Mouse (Mus musculus): ENCODE results near the gene Bsg. TPM values are rescaled to one million over a fixed set of nuclear protein-coding genes. Genes with fewer than 3 reads are reported as not detected.
A peak's percentile ranks its signal among the peaks of the same experiment; 100 is the strongest.

Bsg gene
- polyA plus RNA-seq, 1 experiment from 2014 or later = 1,052 TPM

DNA sequence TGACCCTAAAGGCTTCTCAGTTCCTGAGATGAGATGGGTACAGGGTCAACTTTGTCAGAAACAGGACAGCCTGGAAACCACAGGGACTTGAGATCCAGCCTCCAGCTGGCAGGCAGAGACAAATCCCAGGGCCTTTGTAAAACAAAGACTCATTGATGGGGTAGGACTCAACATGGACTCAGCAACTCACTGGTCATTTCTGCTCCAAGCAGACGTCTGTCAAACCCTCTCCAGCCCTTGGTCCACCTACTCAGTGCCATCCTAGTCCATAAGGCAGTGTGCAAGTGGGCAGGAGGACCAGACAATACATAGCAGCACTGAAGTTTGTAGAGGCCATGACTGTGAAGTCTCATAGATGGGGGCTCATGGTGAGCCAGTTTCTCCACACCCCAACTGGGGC is 8.9 kb downstream of the Bsg start:
- ChIA-PET CTCF (no interaction called here), POLR2A (no interaction called here)
- ATAC-seq (no peak), DNase-seq (ENCODE audit: low read depth, low spot score) (no peak)
- in situ Hi-C loops (cut with MboI; ENCODE audit: low pct_unique_long_range_greater_than_20kb) = no loop called here
- no peak for TF ChIP-seq CTCF (IDR thresholded peaks at IDR 0.05)
- H3K27me3 ChIP-seq = no peaks in the 10 kb centered on the region

DNA sequence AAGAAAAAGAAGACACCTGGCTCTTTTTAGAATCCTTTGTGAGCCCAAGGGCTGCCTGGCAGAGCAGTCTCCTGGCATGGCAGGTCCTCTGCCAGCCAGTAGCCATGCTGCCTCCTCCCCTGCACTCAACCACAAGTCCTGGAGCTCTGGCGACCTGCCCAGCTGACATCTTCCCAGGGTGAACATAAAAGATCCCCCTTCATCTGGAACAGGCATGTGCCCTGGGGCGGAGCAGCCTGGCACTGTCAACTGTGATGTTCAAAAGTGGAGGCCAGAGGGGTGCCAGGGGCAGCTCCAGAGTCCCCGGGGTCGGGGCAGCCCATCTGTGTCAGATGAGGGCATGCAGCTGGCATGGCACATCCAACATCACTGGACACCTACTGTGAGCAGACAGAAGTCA is 10.7 kb downstream of the Bsg start:
- ChIA-PET POLR2A (interaction anchor here (1.3 to 2.2 kb wide), 4 partner anchors 9 to 50 kb away, joined by 3 to 9 read pairs (median 4); partner anchors contain the start of gene Bsg), CTCF (no interaction called here)
- H3K27me3 ChIP-seq = no peaks in the 10 kb centered on the region
- no peak for ATAC-seq
- in situ Hi-C loops (cut with MboI; ENCODE audit: low pct_unique_long_range_greater_than_20kb) = no loop called here
- DNase-seq (ENCODE audit: low read depth, low spot score) = no peak
- TF ChIP-seq CTCF (IDR thresholded peaks at IDR 0.05) = no peak

DNA sequence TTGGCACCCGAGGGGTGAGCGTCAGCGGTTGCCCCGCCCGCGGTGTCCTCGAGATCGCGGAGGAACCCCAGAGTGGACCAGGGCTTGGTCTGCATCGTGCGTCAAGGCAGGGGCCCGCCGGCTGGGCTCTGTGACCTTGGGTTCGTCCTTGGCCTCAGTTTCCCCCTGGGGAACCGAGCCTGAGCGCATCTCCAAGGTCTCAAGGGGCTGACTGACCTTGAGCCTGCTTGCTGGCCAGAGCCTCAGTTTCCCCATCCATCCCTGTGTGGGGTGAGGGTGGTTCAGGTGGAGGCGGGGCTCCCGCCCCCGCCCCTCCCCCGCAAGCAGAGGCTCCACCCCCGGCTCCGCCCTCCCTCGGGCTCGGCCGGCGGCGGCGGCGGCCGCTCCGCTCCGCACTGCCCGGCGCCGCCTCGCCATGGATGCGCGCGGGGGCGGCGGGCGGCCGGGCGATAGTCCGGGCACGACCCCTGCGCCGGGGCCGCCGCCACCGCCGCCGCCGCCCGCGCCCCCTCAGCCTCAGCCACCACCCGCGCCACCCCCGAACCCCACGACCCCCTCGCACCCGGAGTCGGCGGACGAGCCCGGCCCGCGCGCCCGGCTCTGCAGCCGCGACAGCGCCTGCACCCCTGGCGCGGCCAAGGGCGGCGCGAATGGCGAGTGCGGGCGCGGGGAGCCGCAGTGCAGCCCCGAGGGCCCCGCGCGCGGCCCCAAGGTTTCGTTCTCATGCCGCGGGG is 12.1 kb downstream of the Bsg start, which contains the start of gene Hcn2:
Gene Hcn2 (plus strand): TSS at position 381 of the 734 bp plus-strand sequence.
- ATAC-seq (peak; percentile 35), DNase-seq (ENCODE audit: low read depth, low spot score) (no peak)
- no peak for TF ChIP-seq CTCF (IDR thresholded peaks at IDR 0.05)
- in situ Hi-C loops (cut with MboI; ENCODE audit: low pct_unique_long_range_greater_than_20kb) = no loop called here
- ChIA-PET CTCF (no interaction called here), POLR2A (no interaction called here)
- H3K27me3 ChIP-seq = no peaks in the 10 kb centered on the region

GRCm38 (mm10) chr10:79716988-79717355 is 12.7 kb downstream of the Bsg start:
- H3K27me3 ChIP-seq = no peaks in the 10 kb centered on the region
- ATAC-seq (peak; percentile 22), DNase-seq (ENCODE audit: low read depth, low spot score) (no peak)
- in situ Hi-C loops (cut with MboI; ENCODE audit: low pct_unique_long_range_greater_than_20kb) = no loop called here
- no peak for TF ChIP-seq CTCF (IDR thresholded peaks at IDR 0.05)
- ChIA-PET CTCF (no interaction called here), POLR2A (no interaction called here)

DNA sequence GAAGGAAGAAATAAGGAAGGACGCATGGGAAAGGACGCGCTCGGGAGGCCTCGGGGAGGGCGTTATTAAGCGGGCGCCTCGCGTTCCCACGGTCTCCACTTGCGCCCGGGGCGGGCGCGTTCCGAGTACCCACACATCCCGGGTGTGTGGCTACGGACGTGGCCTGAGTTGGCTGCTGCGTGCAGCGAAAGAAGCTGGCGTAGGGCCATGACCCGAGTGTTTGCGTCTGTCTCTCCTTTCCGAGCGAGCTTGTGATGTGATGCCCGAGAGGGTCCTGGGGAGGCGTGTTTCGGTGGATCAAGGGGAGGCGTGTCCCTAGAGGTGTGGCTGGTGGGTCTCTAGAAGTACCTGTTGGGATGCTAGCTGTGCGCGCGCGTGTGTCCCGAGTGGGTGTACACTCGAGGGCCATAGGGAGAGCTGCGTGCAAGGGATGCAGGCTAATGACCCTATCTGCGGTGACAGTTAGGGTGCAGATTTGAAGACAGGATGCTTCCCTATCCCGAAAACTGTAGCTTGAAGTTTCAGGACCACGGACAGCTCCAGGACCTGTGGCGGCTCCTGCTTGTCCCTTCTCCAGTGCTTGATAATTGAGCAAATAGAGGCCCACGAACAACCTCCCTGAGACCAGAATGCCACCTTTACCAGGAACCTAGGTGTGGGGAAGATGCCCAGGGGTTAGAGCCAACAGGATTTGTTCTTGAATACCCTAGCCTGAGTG is 13.5 kb downstream of the Bsg start:
- no peak for ATAC-seq
- DNase-seq (ENCODE audit: low read depth, low spot score) = no peak
- POLR2A ChIA-PET = interaction anchor here (0.7 kb wide), 1 partner anchor 14 kb away, joined by 3 read pairs; the partner anchor contains the start of gene Bsg
- H3K27me3 ChIP-seq = no peaks in the 10 kb centered on the region
- in situ Hi-C loops (cut with MboI; ENCODE audit: low pct_unique_long_range_greater_than_20kb) = no loop called here
- CTCF ChIA-PET = interaction anchor here (1.5 kb wide), 1 partner anchor 8 kb away, joined by 3 read pairs; no protein-coding TSS in a partner anchor
- no peak for TF ChIP-seq CTCF (IDR thresholded peaks at IDR 0.05)

GRCm38 (mm10) chr10:79721089-79721488 is 16.8 kb downstream of the Bsg start:
- no peak for TF ChIP-seq CTCF (IDR thresholded peaks at IDR 0.05)
- in situ Hi-C loops (cut with MboI; ENCODE audit: low pct_unique_long_range_greater_than_20kb) = no loop called here
- POLR2A ChIA-PET = no interaction called here
- CTCF ChIA-PET = no interaction called here
- no peaks in the 10 kb centered on the region for H3K27me3 ChIP-seq
- ATAC-seq (no peak), DNase-seq (ENCODE audit: low read depth, low spot score) (no peak)

- TF ChIP-seq CTCF (IDR thresholded peaks at IDR 0.05) = no peak
- DNase-seq (ENCODE audit: low read depth, low spot score) = no peak
- ATAC-seq = no peak
- CTCF ChIA-PET = interaction anchor here (0.8 to 1.4 kb wide), 2 partner anchors 11 to 13 kb away, joined by 3 read pairs; no protein-coding TSS in a partner anchor
- H3K27me3 ChIP-seq = no peaks in the 10 kb centered on the region
- in situ Hi-C loops (cut with MboI; ENCODE audit: low pct_unique_long_range_greater_than_20kb) = no loop called here
- POLR2A ChIA-PET = no interaction called here
Measured at GRCm38 (mm10) chr10:79723047-79723446, 18.8 kb downstream of the Bsg start.

- ChIA-PET POLR2A (no interaction called here), CTCF (interaction anchor here (0.8 to 1.4 kb wide), 2 partner anchors 12 kb away, joined by 3 read pairs; no protein-coding TSS in a partner anchor)
- no peak for TF ChIP-seq CTCF (IDR thresholded peaks at IDR 0.05)
- in situ Hi-C loops (cut with MboI; ENCODE audit: low pct_unique_long_range_greater_than_20kb) = no loop called here
- H3K27me3 ChIP-seq = no peaks in the 10 kb centered on the region
- ATAC-seq (no peak), DNase-seq (ENCODE audit: low read depth, low spot score) (no peak)
Measured at GRCm38 (mm10) chr10:79723692-79724091, 19.4 kb downstream of the Bsg start.

DNA sequence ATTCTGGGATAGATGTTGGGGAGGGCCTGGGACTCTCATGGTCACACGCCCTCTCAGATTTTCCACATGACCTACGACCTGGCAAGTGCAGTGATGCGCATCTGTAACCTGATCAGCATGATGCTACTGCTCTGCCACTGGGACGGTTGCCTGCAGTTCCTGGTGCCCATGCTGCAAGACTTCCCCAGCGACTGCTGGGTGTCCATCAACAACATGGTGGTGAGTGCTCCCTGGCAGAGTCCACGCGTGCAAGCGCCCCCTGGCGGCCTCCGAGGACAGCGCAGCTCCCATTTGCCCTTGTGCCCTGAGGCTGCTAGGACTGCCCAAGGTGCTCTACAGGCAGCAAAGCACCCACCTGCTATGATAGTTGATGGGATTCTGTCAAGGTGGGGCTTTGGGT is 21.8 kb downstream of the Bsg start:
- H3K27me3 ChIP-seq = no peaks in the 10 kb centered on the region
- POLR2A ChIA-PET = interaction anchor here (1.5 kb wide), 1 partner anchor 14 kb away, joined by 3 read pairs; no protein-coding TSS in a partner anchor
- peak; percentile 17 for ATAC-seq
- in situ Hi-C loops (cut with MboI; ENCODE audit: low pct_unique_long_range_greater_than_20kb) = no loop called here
- CTCF ChIA-PET = interaction anchor here (0.9 kb wide), 1 partner anchor 10 kb away, joined by 3 read pairs; no protein-coding TSS in a partner anchor
- TF ChIP-seq CTCF (IDR thresholded peaks at IDR 0.05) = no peak
- no peak for DNase-seq (ENCODE audit: low read depth, low spot score)

DNA sequence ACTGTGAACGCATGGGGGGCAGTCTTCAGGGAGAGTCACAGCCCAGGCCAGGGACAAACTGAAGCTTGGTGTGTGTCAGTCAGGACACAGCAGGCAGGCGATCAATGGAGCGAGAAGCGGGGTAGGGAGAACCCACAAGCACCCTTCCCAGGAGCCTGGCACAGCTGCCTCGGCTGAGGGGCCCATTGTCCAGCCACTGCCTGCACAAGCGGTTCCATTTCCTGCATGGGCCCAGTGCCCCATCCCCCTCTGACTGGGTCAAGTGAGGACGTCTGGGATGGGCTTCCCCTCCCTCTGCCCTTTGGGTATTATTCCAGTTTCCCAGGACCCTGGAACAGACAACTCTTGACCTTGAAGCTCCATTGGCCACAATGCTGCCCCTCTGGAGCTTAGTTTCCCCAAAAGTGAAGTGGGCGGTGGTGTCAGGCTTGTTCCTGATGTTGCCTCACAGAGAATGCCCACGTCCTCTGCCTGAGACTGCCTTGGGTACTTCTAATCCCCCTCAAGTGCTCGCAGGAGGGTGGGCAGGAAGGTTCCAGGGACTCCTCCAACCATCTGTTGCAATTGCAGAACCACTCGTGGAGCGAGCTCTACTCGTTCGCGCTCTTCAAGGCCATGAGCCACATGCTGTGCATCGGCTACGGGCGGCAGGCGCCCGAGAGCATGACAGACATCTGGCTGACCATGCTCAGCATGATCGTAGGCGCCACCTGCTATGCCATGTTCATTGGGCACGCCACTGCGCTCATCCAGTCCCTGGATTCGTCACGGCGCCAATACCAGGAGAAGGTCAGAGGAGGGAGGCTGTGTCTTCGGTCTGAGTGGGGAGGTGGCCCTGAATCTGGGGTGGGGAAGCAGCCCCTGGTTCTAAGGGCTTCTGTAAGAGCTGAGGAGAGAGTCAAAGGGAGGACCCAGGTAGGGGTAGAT is 24.3 kb downstream of the Bsg start:
- TF ChIP-seq CTCF (IDR thresholded peaks at IDR 0.05) = no peak
- in situ Hi-C loops (cut with MboI; ENCODE audit: low pct_unique_long_range_greater_than_20kb) = no loop called here
- ATAC-seq (no peak), DNase-seq (ENCODE audit: low read depth, low spot score) (no peak)
- POLR2A ChIA-PET = interaction anchor here (0.9 kb wide), 1 partner anchor 14 kb away, joined by 3 read pairs; no protein-coding TSS in a partner anchor
- no peaks in the 10 kb centered on the region for H3K27me3 ChIP-seq
- CTCF ChIA-PET = no interaction called here
